Mouse (Mus musculus): Measurements from ENCODE around the gene Tdg.
"Not testable (repeated sequence)": the region's sequence is repeated elsewhere in the genome, so short reads cannot be mapped to it uniquely, and the experiment has no call there.

The Tdg gene

GRCm38 (mm10) chr10:82629586-82630255 is at the start of gene Tdg:
Gene Tdg, plus strand, starts transcription at chr10:82629828.
- DNase-seq, result peak; percentile 97

- not testable (repeated sequence) for DNase-seq
These were observed 40.0 kb upstream of the Tdg start for GRCm38 (mm10) chr10:82589673-82590072.

GRCm38 (mm10) chr10:82594421-82594820 is 35.2 kb upstream of the Tdg start:
- DNase-seq, result not testable (repeated sequence)

GRCm38 (mm10) chr10:82622235-82622634 is 7.4 kb upstream of the Tdg start:
- no peak for DNase-seq

- peak; percentile 91 for DNase-seq
These were observed 6.7 kb upstream of the Tdg start, which contains the start of gene 1190007I07Rik for GRCm38 (mm10) chr10:82622671-82623552. Gene 1190007I07Rik, minus strand, starts transcription at chr10:82623228.

GRCm38 (mm10) chr10:82623553-82623932 is 6.1 kb upstream of the Tdg start:
- not testable (repeated sequence) for DNase-seq

- peak; percentile 15 for DNase-seq
These were observed 480 bp upstream of the Tdg start for GRCm38 (mm10) chr10:82629111-82629585.

- no peak for DNase-seq
These were observed 869 bp downstream of the Tdg start for GRCm38 (mm10) chr10:82630497-82630896.

- DNase-seq, result no peak
These were observed 1.5 kb downstream of the Tdg start for GRCm38 (mm10) chr10:82631133-82631532.

- no peak for DNase-seq
These were observed 3.1 kb downstream of the Tdg start for GRCm38 (mm10) chr10:82632496-82633280.

GRCm38 (mm10) chr10:82634348-82634747 is 4.7 kb downstream of the Tdg start:
- no peak for DNase-seq

- no peak for DNase-seq
These were observed 6.7 kb downstream of the Tdg start for GRCm38 (mm10) chr10:82636321-82636720.

GRCm38 (mm10) chr10:82639032-82639698 is 9.5 kb downstream of the Tdg start:
- no peak for DNase-seq

- no peak for DNase-seq
These were observed 11.9 kb downstream of the Tdg start for GRCm38 (mm10) chr10:82641481-82641880.

GRCm38 (mm10) chr10:82646083-82646482 is 16.5 kb downstream of the Tdg start:
- DNase-seq, result no peak

GRCm38 (mm10) chr10:82647205-82647811 is 17.7 kb downstream of the Tdg start:
- no peak for DNase-seq

GRCm38 (mm10) chr10:82651221-82651620 is 21.6 kb downstream of the Tdg start:
- no peak for DNase-seq

GRCm38 (mm10) chr10:82652625-82653024 is 23.0 kb downstream of the Tdg start:
- DNase-seq, result no peak

GRCm38 (mm10) chr10:82654581-82654980 is 25.0 kb downstream of the Tdg start:
- no peak for DNase-seq

- no peak for DNase-seq
These were observed 32.2 kb downstream of the Tdg start for GRCm38 (mm10) chr10:82661820-82662219.

- DNase-seq, result no peak
These were observed 32.8 kb downstream of the Tdg start for GRCm38 (mm10) chr10:82662267-82662990.

Data from liver (tissue).